Mouse (Mus musculus) thymus, adult 2 months (tissue): ENCODE measurements around the gene Zmiz2. TPM values are rescaled to one million over a fixed set of nuclear protein-coding genes. Genes with fewer than 3 reads are reported as not detected.
A peak's percentile ranks its signal among the peaks of the same experiment; 100 is the strongest.
"Not testable (repeated sequence)": the region's sequence is repeated elsewhere in the genome, so short reads cannot be mapped to it uniquely, and the experiment has no call there.

Experiments
- DNase-seq: peaks from one replicate; pipeline ENCODE4 v3.0.0; 2021
- H3K27ac ChIP-seq: fragments of 200-500 bp; 2 replicates; pipeline ENCODE4 v1.5.1; 2012; ENCODE audit warnings: low read length, control low read depth; ENCODE audit not compliant: control insufficient read depth, insufficient read depth
- H3K27me3 ChIP-seq: fragments of 200-500 bp; 2 replicates; pipeline ENCODE4 v1.6.1; 2012; ENCODE audit warnings: mild to moderate bottlenecking, low read length, moderate library complexity, mixed read lengths; ENCODE audit not compliant: control insufficient read depth, insufficient read depth
- H3K36me3 ChIP-seq: fragments of 200-500 bp; 2 replicates; pipeline ENCODE4 v1.6.1; 2012; ENCODE audit warnings: mild to moderate bottlenecking, low read length, moderate library complexity; ENCODE audit not compliant: control insufficient read depth, insufficient read depth
- H3K4me1 ChIP-seq: fragments of 200-500 bp; replicated peaks from 2 replicates; pipeline ENCODE4 v1.6.1; 2012; ENCODE audit warnings: low read length; ENCODE audit not compliant: control insufficient read depth, insufficient read depth
- H3K4me3 ChIP-seq: fragments of 200-500 bp; 2 replicates; pipeline ENCODE4 v1.5.1; 2012; ENCODE audit warnings: mild to moderate bottlenecking, low read length, control low read depth, moderate library complexity; ENCODE audit not compliant: control insufficient read depth, insufficient read depth
- CTCF ChIP-seq: fragments of 200-500 bp; IDR thresholded peaks from 2 replicates; pipeline ENCODE4 v1.5.1; 2012; ENCODE audit warnings: mild to moderate bottlenecking, control low read depth, low read length, moderate library complexity, borderline replicate concordance; ENCODE audit not compliant: control insufficient read depth, poor library complexity, insufficient read depth; ENCODE audit errors: extremely low read depth
- POLR2A ChIP-seq: fragments of 200-500 bp; IDR thresholded peaks from 2 replicates; pipeline ENCODE4 v1.6.1; 2012; ENCODE audit warnings: mild to moderate bottlenecking, low read length, control low read depth, moderate library complexity; ENCODE audit not compliant: control insufficient read depth, poor library complexity, insufficient read depth; ENCODE audit errors: extremely low read depth
- WGBS: fragments of 180-500 bp; shearing (Covaris S2); methylation state at CpG from one replicate; pipeline ENCODE4 v1.1.7; 2018; 5-methylcytosine and 5-hydroxymethylcytosine counted together
- polyA plus RNA-seq: library from polyadenylated mRNA; depleted of rRNA; stranded (reverse); fragments of >200 nt; gene quantifications from 2 replicates; pipeline ENCODE4 v1.2.3, GENCODE M21; 2012

Zmiz2 gene
- polyA plus RNA-seq, 1 experiment: 137 TPM

- H3K4me1 ChIP-seq: peaks cover 43% of the 10 kb centered on the region
- TF ChIP-seq POLR2A (0 out of 2 replicates have a peak, but pooled peaks have one; percentile 16), CTCF (no peak)
- H3K27me3 ChIP-seq: no peaks in the 10 kb centered on the region
- peak; percentile 52 for DNase-seq
- H3K4me3 ChIP-seq: no peak overlapping the region
- peaks cover 33% of the 10 kb centered on the region for H3K36me3 ChIP-seq
- peak overlapping the region; percentile 91 for H3K27ac ChIP-seq
- 34% methylated on average over 4 of the region's 4 CpGs for WGBS
Observed at GRCm38 (mm10) chr11:6405591-6406081, 16.8 kb downstream of the Zmiz2 start.

GRCm38 (mm10) chr11:6406251-6407161, 17.6 kb downstream of the Zmiz2 start:
- Histone ChIP-seq H3K27ac (peak overlapping the region; percentile 91), H3K27me3 (no peaks in the 10 kb centered on the region), H3K4me1 (peaks cover 52% of the 10 kb centered on the region), H3K36me3 (peaks cover 27% of the 10 kb centered on the region), H3K4me3 (no peak overlapping the region)
- WGBS: 41% methylated on average over 14 of the region's 14 CpGs
- TF ChIP-seq POLR2A (no peak), CTCF (no peak)
- DNase-seq: peak; percentile 51

GRCm38 (mm10) chr11:6407162-6407621, 18.3 kb downstream of the Zmiz2 start:
- H3K4me1 ChIP-seq: peaks cover 54% of the 10 kb centered on the region
- no peak overlapping the region for H3K4me3 ChIP-seq
- TF ChIP-seq CTCF (no peak), POLR2A (no peak)
- peaks cover 25% of the 10 kb centered on the region for H3K36me3 ChIP-seq
- H3K27me3 ChIP-seq: no peaks in the 10 kb centered on the region
- 91% methylated on average over 3 of the region's 3 CpGs for WGBS
- no peak for DNase-seq
- no peak overlapping the region for H3K27ac ChIP-seq

GRCm38 (mm10) chr11:6410050-6410602, 21.3 kb downstream of the Zmiz2 start:
- DNase-seq: peak; percentile 55
- peak overlapping the region; percentile 87 for H3K27ac ChIP-seq
- peaks cover under 1% of the 10 kb centered on the region for H3K36me3 ChIP-seq
- no peak overlapping the region for H3K4me3 ChIP-seq
- TF ChIP-seq CTCF (no peak), POLR2A (peak; percentile 52; the same call in 1 of the 2 replicates)
- WGBS: 22% methylated on average over 5 of the region's 5 CpGs
- no peaks in the 10 kb centered on the region for H3K27me3 ChIP-seq
- peaks cover 46% of the 10 kb centered on the region for H3K4me1 ChIP-seq

GRCm38 (mm10) chr11:6410755-6411154, 21.9 kb downstream of the Zmiz2 start:
- H3K27me3 ChIP-seq, H3K4me3 ChIP-seq, H3K36me3 ChIP-seq, DNase-seq: not testable (repeated sequence)
- peaks cover 39% of the 10 kb centered on the region for H3K4me1 ChIP-seq
- 85% methylated on average over 5 of the region's 5 CpGs for WGBS
- H3K27ac ChIP-seq: peak overlapping the region; percentile 55; the same call in 1 of the 2 replicates

DNA sequence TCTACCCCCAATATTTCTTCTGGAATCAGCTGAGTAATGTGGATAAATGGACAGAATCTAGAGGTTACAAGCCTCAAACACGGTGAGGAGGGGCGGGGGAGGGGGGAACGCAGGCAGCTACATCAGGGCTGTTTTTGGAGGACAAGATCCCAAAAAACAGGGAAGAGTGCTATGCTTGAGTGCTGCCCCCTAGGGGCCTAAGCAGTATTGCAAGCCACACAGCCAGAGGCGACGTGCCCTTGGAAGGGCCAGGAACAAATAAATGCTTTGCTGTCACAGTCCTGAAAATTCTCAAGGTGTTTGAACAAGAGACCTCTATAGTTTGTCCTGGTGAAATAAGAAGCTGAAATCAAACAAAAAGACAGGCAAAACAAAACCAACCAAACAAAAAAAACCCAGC, 22.8 kb downstream of the Zmiz2 start:
- peak; percentile 78 for DNase-seq
- WGBS: 9% methylated on average over 5 of the region's 5 CpGs

More for the DNA sequence above, 22.8 kb downstream of the Zmiz2 start:
- no peaks in the 10 kb centered on the region for H3K27me3 ChIP-seq
- no peak overlapping the region for H3K27ac ChIP-seq
- TF ChIP-seq CTCF: peak; percentile 93; the same call in 1 of the 2 replicates
- TF ChIP-seq POLR2A: no peak
- no peak overlapping the region for H3K4me3 ChIP-seq
- peaks cover 30% of the 10 kb centered on the region for H3K4me1 ChIP-seq
- H3K36me3 ChIP-seq: no peaks in the 10 kb centered on the region
